Comparison of ENCODE assay signal across 12 mouse cellular contexts in the genomic region with DNA sequence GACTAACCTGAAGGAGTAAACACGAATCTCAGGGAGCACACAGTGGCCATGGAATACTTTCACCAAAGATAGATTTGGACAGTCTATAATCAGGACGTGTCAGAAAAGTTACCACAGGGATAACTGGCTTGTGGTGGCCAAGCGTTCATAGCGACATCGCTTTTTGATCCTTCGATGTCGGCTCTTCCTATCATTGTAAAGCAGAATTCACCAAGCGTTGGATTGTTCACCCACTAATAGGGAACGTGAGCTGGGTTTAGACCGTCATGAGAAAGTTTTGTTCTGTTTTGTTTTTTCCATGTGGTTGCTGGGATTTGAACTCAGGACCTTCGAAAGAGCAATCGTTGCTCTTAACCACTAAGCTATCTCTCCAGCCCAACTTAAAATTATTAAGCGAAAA. TPM values are rescaled to one million over a fixed set of nuclear protein-coding genes. Genes with fewer than 3 reads are reported as not detected.
A peak's percentile ranks its signal among the peaks of the same experiment; 100 is the strongest.
DNase-seq lines count a peak whose midpoint lies in the region; ATAC-seq and TF ChIP-seq lines count a peak whose summit lies in the region.
"Not testable (repeated sequence)": the region's sequence is repeated elsewhere in the genome, so short reads cannot be mapped to it uniquely, and the experiment has no call there.
"Had no signal": no experiment of that assay in that cellular context is flagged by ENCODE, and none has a peak within 500 bp of the region (broad histone marks: within the 10 kb centered on the region; RNA-seq: fewer than 3 reads in every experiment).

No protein-coding gene starts in this region.

- H3K4me2 ChIP-seq in liver, embryonic 14.5 days (ENCODE audit: low read depth); liver, postnatal 0 days (ENCODE audit: low read depth, low read length): not testable (repeated sequence)

- H3K27me3 ChIP-seq in liver, embryonic 14.5 days (ENCODE audit: control insufficient read depth, insufficient read depth, low read length); liver, postnatal 0 days (ENCODE audit: insufficient read depth, low read length): not testable (repeated sequence)

- H3K9ac ChIP-seq in liver, embryonic 14.5 days (replicated peaks); liver, postnatal 0 days (replicated peaks): not testable (repeated sequence)

- H3K9me3 ChIP-seq in liver, embryonic 14.5 days (ENCODE audit: control insufficient read depth, low read length); liver, postnatal 0 days (ENCODE audit: low read length): not testable (repeated sequence)

- H3K27ac ChIP-seq in liver, embryonic 14.5 days; liver, postnatal 0 days (ENCODE audit: low read depth): not testable (repeated sequence)

- 63% methylated on average over 13 of the region's 13 CpGs for WGBS in liver, embryonic 14.5 days (ENCODE audit: insufficient replicate concordance)
- WGBS in liver, postnatal 0 days (ENCODE audit: insufficient replicate concordance), result 78% methylated on average over 13 of the region's 13 CpGs

- not testable (repeated sequence) for H3K36me3 ChIP-seq in liver, embryonic 14.5 days (replicated peaks; ENCODE audit: control insufficient read depth, insufficient read depth, low read depth); liver, postnatal 0 days (replicated peaks; ENCODE audit: insufficient read depth, low read length)

- peak; percentile 18 for DNase-seq in Muller cell, postnatal 12 days (ENCODE audit: inconsistent ontology term)
- peak; percentile 0 for DNase-seq in brain, adult 2 months (ENCODE audit: low read depth, low spot score)
- not testable (repeated sequence) for DNase-seq in liver, embryonic 14.5 days (ENCODE audit: low read depth in 3 of 3, low spot score in 3 of 3); liver, postnatal 0 days

- ATAC-seq in liver, embryonic 14.5 days (ENCODE audit: insufficient read depth), result 0 out of 2 replicates have a peak, but pooled peaks have one; percentile 55
- peak; percentile 51; the same call in 1 of the 2 replicates for ATAC-seq in liver, postnatal 0 days

- H3K4me3 ChIP-seq in liver, embryonic 14.5 days (ENCODE audit: insufficient read depth in 1 of 2, low read depth in 2 of 2, low read length in 2 of 2); liver, postnatal 0 days (ENCODE audit: low read depth, low read length): not testable (repeated sequence)

- H3K4me1 ChIP-seq in liver, embryonic 14.5 days (replicated peaks; ENCODE audit: control insufficient read depth in 2 of 2, insufficient read depth in 2 of 2, low read length in 1 of 2); liver, postnatal 0 days (ENCODE audit: insufficient read depth): not testable (repeated sequence)

- not testable (repeated sequence) for TF ChIP-seq EP300 in liver, embryonic 14.5 days (IDR thresholded peaks at IDR 0.05; ENCODE audit: low read depth); liver, postnatal 0 days (IDR thresholded peaks at IDR 0.05; ENCODE audit: low read depth)

- TF ChIP-seq CTCF in liver, embryonic 14.5 days (IDR thresholded peaks at IDR 0.05; ENCODE audit: low read depth); liver, postnatal 0 days (IDR thresholded peaks at IDR 0.05; ENCODE audit: low read depth): not testable (repeated sequence)

RNA-seq across cellular contexts. Expression of a gene that starts 30.1 kb away (rescaled TPM):
- not detected in 2 replicates for polyA plus RNA-seq in liver, embryonic 14.5 days (2012; rRNA removed)
- not detected in 2 replicates for polyA plus RNA-seq in liver, embryonic 14.5 days (2014; fragmentation: Nextera tagmentation; extraction: Ambion mirVana)
- 3.9 and 6.2 TPM in 2 replicates for polyA plus RNA-seq in liver, postnatal 0 days (2015; fragmentation: Nextera tagmentation; extraction: Ambion mirVana)
- polyA plus RNA-seq: activated CD4-positive, CD25-positive, alpha-beta regulatory T cell, adult 4 months; brain, embryonic 14.5 days; C2C12; CD4-positive, CD25-positive, alpha-beta regulatory T cell, adult 4 months; cerebellum, adult 2 months; G1E; Patski had no signal

RNA-seq across cellular contexts. Expression of a gene that starts 46.0 kb away (rescaled TPM):
- polyA plus RNA-seq in liver, embryonic 14.5 days (2012; rRNA removed), result not detected in 2 replicates
- not detected in 2 replicates for polyA plus RNA-seq in liver, embryonic 14.5 days (2014; fragmentation: Nextera tagmentation; extraction: Ambion mirVana)
- polyA plus RNA-seq in liver, postnatal 0 days (2015; fragmentation: Nextera tagmentation; extraction: Ambion mirVana), result 6.3 and 6.5 TPM in 2 replicates
- polyA plus RNA-seq: activated CD4-positive, CD25-positive, alpha-beta regulatory T cell, adult 4 months; adrenal gland, adult 2 months; brain, embryonic 14.5 days; C2C12; CD4-positive, CD25-positive, alpha-beta regulatory T cell, adult 4 months; cerebellum, adult 2 months; G1E; Patski had no signal
